In genomic region chr12:76931739-76932687, GRCm38 (mm10) we compare ENCODE assay signal across 12 mouse cellular contexts. TPM values are rescaled to one million over a fixed set of nuclear protein-coding genes. Genes with fewer than 3 reads are reported as not detected.
A peak's percentile ranks its signal among the peaks of the same experiment; 100 is the strongest.
DNase-seq lines count a peak whose midpoint lies in the region; ATAC-seq lines count a peak whose summit lies in the region.
"Had no signal": no experiment of that assay in that cellular context is flagged by ENCODE, and none has a peak within 500 bp of the region (broad histone marks: within the 10 kb centered on the region; RNA-seq: fewer than 3 reads in every experiment).

No protein-coding gene starts in this region.

- H3K4me1 ChIP-seq in hindbrain, embryonic 10.5 days (replicated peaks): peaks cover 14% of the 10 kb centered on the region
- H3K4me1 ChIP-seq in hindbrain, embryonic 13.5 days (replicated peaks): 0 out of 2 replicates have a peak, but pooled peaks cover 4% of the 10 kb centered on the region
- H3K4me1 ChIP-seq: embryonic facial prominence, embryonic 12.5 days had no signal

- no peak for DNase-seq in hindbrain, embryonic 10.5 days (ENCODE audit: low spot score)
- DNase-seq in thymus, postnatal 0 days (ENCODE audit: low spot score): peak; percentile 8
- no peak for DNase-seq in thymus, postnatal 25 days
- DNase-seq in heart, postnatal 10 days: peak; percentile 23 to 35
- DNase-seq in neural tube, embryonic 10.5 days (ENCODE audit: extremely low spot score, low spot score): no peak
- DNase-seq in left cerebral cortex, postnatal 25 days (ENCODE audit: low spot score in 2 of 2): no peak
- DNase-seq in thymus, postnatal 14 days: no peak
- DNase-seq: kidney, adult 8-10 months had no signal

- H3K36me3 ChIP-seq in hindbrain, embryonic 10.5 days: peaks cover 30% of the 10 kb centered on the region
- H3K36me3 ChIP-seq in hindbrain, embryonic 13.5 days: peaks cover 53% of the 10 kb centered on the region

- H3K27ac ChIP-seq in hindbrain, embryonic 10.5 days: peak overlapping the region; percentile 56
- no peak overlapping the region for H3K27ac ChIP-seq in hindbrain, embryonic 13.5 days
- H3K27ac ChIP-seq: embryonic facial prominence, embryonic 12.5 days had no signal

- no peaks in the 10 kb centered on the region for H3K27me3 ChIP-seq in hindbrain, embryonic 10.5 days (ENCODE audit: insufficient read depth, poor library complexity, severe bottlenecking)
- H3K27me3 ChIP-seq in hindbrain, embryonic 13.5 days: no peaks in the 10 kb centered on the region
- H3K27me3 ChIP-seq: CH12.LX; embryonic facial prominence, embryonic 12.5 days; megakaryocyte, embryonic 14.5 days had no signal

- no peaks in the 10 kb centered on the region for H3K9me3 ChIP-seq in hindbrain, embryonic 10.5 days
- no peaks in the 10 kb centered on the region for H3K9me3 ChIP-seq in hindbrain, embryonic 13.5 days
- H3K9me3 ChIP-seq: embryonic facial prominence, embryonic 12.5 days; megakaryocyte, embryonic 14.5 days had no signal

- H3K9ac ChIP-seq in hindbrain, embryonic 13.5 days: no peak overlapping the region
- H3K9ac ChIP-seq: embryonic facial prominence, embryonic 12.5 days had no signal

- intact Hi-C loops in heart, postnatal 10 days (cut with DNase I): loop anchor here (5.0 kb wide), 1 partner anchor 95 kb away; no protein-coding TSS in a partner anchor
- intact Hi-C loops in left cerebral cortex, postnatal 25 days (cut with DNase I): no loop called here

- H3K4me2 ChIP-seq in hindbrain, embryonic 13.5 days: no peak overlapping the region
- H3K4me2 ChIP-seq: embryonic facial prominence, embryonic 12.5 days had no signal

- no peak for ATAC-seq in hindbrain, embryonic 13.5 days (ENCODE audit: low FRiP score)

- WGBS in hindbrain, embryonic 10.5 days: 80% methylated on average over 14 of the region's 14 CpGs
- 81% methylated on average over 14 of the region's 14 CpGs for WGBS in hindbrain, embryonic 13.5 days

- no peak overlapping the region for H3K4me3 ChIP-seq in hindbrain, embryonic 10.5 days
- no peak overlapping the region for H3K4me3 ChIP-seq in hindbrain, embryonic 13.5 days
- H3K4me3 ChIP-seq: embryonic facial prominence, embryonic 12.5 days; megakaryocyte, embryonic 14.5 days had no signal

RNA-seq across cellular contexts. Expression of gene Max, which starts 30.0 kb away (rescaled TPM):
- polyA plus RNA-seq in hindbrain, embryonic 10.5 days (2016; fragmentation: Nextera tagmentation; extraction: Ambion mirVana): 11.4 and 17.1 TPM in 2 replicates
- 16.6 and 16.8 TPM in 2 replicates for polyA plus RNA-seq in hindbrain, embryonic 13.5 days (2015; fragmentation: Nextera tagmentation; extraction: Ambion mirVana)
- 18.7 and 20.9 TPM in 2 replicates for polyA plus RNA-seq in thymus, postnatal 0 days (2015; fragmentation: Nextera tagmentation; extraction: Ambion mirVana)
- total RNA-seq in heart, postnatal 10 days (2021): 10 to 100 TPM; 43.6 to 61.0 TPM
- total RNA-seq in left cerebral cortex, postnatal 25 days (2021): 10 to 100 TPM; 73.5 to 74.7 TPM

Comparison
In these comparisons a context has a peak if more than half of its experiments do, and no peak if none do; other contexts are left out.
1. DNase-seq: peak in thymus, postnatal 0 days (single experiment) and heart, postnatal 10 days (2 of 2); none in hindbrain, embryonic 10.5 days (single experiment), thymus, postnatal 25 days (single experiment), neural tube, embryonic 10.5 days (single experiment), left cerebral cortex, postnatal 25 days (0 of 2) and thymus, postnatal 14 days (single experiment).